Mouse (Mus musculus) left cerebral cortex, adult 2 months (tissue): Measurements from ENCODE around the gene Slc7a11. TPM values are rescaled to one million over a fixed set of nuclear protein-coding genes. Genes with fewer than 3 reads are reported as not detected.

Source experiments
- DNase-seq, 2 experiments: peaks; one replicate each; pipeline ENCODE4 v3.0.0; 2021 to 2022; ENCODE audit warnings: low spot score in 2 of 2, mixed read lengths in 1 of 2; ENCODE audit errors: extremely low spot score in 1 of 2
- H3K27ac ChIP-seq: fragments of 200-600 bp; 2 replicates; pipeline ENCODE4 v1.8.1; 2022
- H3K4me3 ChIP-seq: fragments of 200-600 bp; 2 replicates; pipeline ENCODE4 v1.8.1; 2022
- CTCF ChIP-seq: fragments of 200-600 bp; IDR thresholded peaks from 2 replicates; pipeline ENCODE4 v1.8.1; 2022; ENCODE audit warnings: antibody characterized with exemption, mild to moderate bottlenecking, moderate library complexity
- intact Hi-C: fragments of 180-260 bp; cut with DNase I; formaldehyde crosslinking; loops from one replicate; pipeline ENCODE4 v1.15.1; 2025
- total RNA-seq, 2 experiments: library from RNA; stranded (reverse); gene quantifications; 2 replicates each; pipeline ENCODE4 v1.2.3; 2021

Gene Slc7a11
- total RNA-seq, 2 experiments from 2014 or later, result 23.9 to 25.7 TPM

GRCm38 (mm10) chr3:50249598-50250300 is 193.7 kb downstream of the Slc7a11 start:
- Histone ChIP-seq H3K27ac (no peak overlapping the region), H3K4me3 (no peak overlapping the region)
- no peak for DNase-seq
- intact Hi-C loops, result no loop called here
- TF ChIP-seq CTCF, result no peak

GRCm38 (mm10) chr3:50235990-50236389 is 207.4 kb downstream of the Slc7a11 start:
- Histone ChIP-seq H3K27ac (no peak overlapping the region), H3K4me3 (no peak overlapping the region)
- TF ChIP-seq CTCF, result no peak
- intact Hi-C loops, result no loop called here
- no peak for DNase-seq

GRCm38 (mm10) chr3:50233144-50233543 is 210.3 kb downstream of the Slc7a11 start:
- intact Hi-C loops, result no loop called here
- Histone ChIP-seq H3K27ac (no peak overlapping the region), H3K4me3 (no peak overlapping the region)
- no peak for TF ChIP-seq CTCF
- DNase-seq, result no peak

GRCm38 (mm10) chr3:50224390-50225114 is 218.9 kb downstream of the Slc7a11 start:
- no peak for DNase-seq
- Histone ChIP-seq H3K4me3 (no peak overlapping the region), H3K27ac (no peak overlapping the region)
- TF ChIP-seq CTCF, result no peak
- intact Hi-C loops, result no loop called here

DNA sequence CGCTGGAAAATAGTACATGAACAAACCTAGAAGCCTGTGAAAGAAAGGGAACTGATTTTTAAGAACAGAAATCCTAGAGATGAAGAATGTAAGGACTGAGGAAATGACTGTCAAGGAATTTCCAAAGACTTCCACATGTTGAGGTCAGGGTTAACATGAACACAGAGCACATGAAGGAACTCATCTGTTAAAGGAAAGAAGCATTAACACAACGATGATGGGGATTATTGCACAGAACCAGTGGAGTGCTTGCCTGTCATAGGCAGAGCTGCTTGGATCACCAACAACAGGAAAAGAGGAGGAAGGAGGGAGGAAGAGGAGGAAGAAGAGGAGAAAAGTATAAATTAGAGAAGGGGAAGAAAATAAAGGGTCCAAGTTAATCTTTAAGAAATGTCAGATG is 223.0 kb downstream of the Slc7a11 start:
- DNase-seq, result no peak
- H3K27ac ChIP-seq, result no peak overlapping the region
- H3K4me3 ChIP-seq, result no peak overlapping the region
- intact Hi-C loops, result no loop called here
- no peak for TF ChIP-seq CTCF

GRCm38 (mm10) chr3:50186369-50186768 is 257.0 kb downstream of the Slc7a11 start:
- intact Hi-C loops, result no loop called here

DNA sequence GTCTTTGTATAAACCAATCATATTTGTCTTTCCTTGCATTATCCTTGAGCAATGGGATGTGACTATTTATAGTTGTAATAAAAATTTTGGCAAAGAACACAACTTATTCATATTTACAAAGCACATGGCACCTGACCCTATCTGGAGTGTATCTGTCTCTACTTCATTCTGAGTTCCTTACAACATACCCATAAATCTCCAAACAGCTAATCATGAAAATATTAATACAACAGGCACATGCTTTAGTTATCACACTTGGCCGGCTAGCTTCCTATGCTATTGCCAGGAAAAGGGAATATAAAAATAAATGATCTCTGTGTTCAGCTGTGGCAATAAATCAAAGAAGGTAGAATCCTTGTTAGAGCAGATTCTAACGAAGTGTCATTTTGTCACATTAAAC is 257.5 kb downstream of the Slc7a11 start:
- no peak for TF ChIP-seq CTCF
- intact Hi-C loops, result no loop called here
- no peak overlapping the region for H3K4me3 ChIP-seq
- no peak for DNase-seq
- H3K27ac ChIP-seq, result no peak overlapping the region

More at GRCm38 (mm10) chr3:50186369-50186768, 257.0 kb downstream of the Slc7a11 start:
- no peak overlapping the region for H3K27ac ChIP-seq
- no peak overlapping the region for H3K4me3 ChIP-seq
- TF ChIP-seq CTCF, result no peak
- no peak for DNase-seq

DNA sequence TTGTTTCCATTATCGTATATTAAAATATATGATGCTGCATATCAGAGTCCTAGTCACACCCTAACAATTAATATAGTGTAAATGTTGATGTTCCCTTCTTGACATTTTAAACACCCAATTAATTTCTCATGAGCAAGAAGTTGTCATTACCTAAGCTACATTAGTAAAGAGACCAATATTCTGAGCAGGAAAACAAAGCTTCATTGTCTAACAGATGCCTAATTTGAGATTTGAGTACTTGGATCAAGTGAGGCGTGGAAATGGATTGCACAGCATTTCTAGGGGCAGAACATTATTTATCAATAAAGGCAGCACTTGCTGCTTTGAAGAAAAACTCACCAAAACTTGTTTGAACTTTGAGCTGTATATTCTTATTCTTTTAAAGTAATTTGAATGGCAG is 282.7 kb downstream of the Slc7a11 start:
- TF ChIP-seq CTCF, result no peak
- intact Hi-C loops, result no loop called here
- no peak for DNase-seq
- H3K27ac ChIP-seq, result no peak overlapping the region
- no peak overlapping the region for H3K4me3 ChIP-seq

GRCm38 (mm10) chr3:50144144-50144543 is 299.3 kb downstream of the Slc7a11 start:
- no peak overlapping the region for H3K4me3 ChIP-seq
- intact Hi-C loops, result no loop called here
- no peak for DNase-seq
- TF ChIP-seq CTCF, result no peak
- H3K27ac ChIP-seq, result no peak overlapping the region

DNA sequence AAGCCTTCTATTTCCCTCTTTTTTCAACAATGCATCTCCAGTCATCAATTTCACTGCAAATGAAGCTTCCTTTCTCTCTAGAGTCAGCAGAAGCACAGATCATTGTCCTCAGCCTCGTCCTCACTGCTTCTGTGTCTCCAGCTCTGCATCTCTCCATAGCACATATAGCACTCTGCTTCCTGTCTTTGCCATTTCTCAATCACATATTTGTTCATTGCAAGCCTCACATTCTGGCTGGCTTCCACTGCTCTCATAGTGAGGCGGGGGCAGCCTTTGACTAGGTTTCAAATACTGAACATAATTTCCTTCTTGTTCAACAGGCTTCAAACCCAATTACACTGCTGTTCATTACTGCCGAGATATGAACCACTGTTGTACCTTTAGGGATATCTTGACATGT is 305.1 kb downstream of the Slc7a11 start:
- intact Hi-C loops, result no loop called here
- no peak for DNase-seq
- no peak for TF ChIP-seq CTCF
- no peak overlapping the region for H3K27ac ChIP-seq
- H3K4me3 ChIP-seq, result no peak overlapping the region

DNA sequence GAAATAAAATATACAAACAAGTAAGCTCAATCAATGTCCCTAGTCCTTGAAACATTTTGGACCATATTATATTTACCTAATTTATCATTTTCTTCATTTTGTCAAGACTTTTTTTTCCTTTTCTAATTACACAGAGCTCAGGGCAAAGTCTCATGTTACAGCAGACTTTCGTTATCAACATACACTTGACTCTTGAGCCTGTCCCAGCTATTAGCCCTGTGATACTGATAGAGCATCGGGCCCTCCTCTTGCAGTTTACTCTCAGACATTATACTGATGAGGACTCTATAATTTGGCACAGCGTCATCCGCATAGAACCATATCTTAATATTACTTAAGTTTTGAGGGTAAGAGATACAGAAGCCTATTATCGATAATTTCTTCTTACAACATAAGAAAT is 311.2 kb downstream of the Slc7a11 start:
- Histone ChIP-seq H3K27ac (no peak overlapping the region), H3K4me3 (no peak overlapping the region)
- intact Hi-C loops, result no loop called here
- DNase-seq, result no peak
- TF ChIP-seq CTCF, result no peak

- H3K27ac ChIP-seq, result no peak overlapping the region
- TF ChIP-seq CTCF, result no peak
- intact Hi-C loops, result no loop called here
- H3K4me3 ChIP-seq, result no peak overlapping the region
- DNase-seq, result no peak
Observed at GRCm38 (mm10) chr3:50130319-50130718, 313.1 kb downstream of the Slc7a11 start.

DNA sequence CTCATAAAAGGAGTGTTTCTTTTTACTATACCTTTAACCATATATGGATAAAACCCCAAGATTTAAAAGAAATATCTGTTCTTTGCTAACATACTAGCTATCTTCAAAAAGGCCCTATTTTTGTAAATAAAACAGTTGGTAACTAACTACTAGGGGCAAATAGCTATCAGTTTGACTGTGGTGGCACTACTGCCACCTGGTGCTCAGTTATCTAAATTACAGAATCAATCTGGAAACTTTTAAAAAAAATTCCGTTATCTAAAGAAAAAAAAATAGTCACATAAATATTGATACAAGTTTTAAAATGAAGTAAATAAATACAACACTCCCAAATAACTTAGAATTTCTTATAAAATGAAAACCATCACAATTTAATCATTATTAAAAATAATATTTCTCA is 322.4 kb downstream of the Slc7a11 start:
- intact Hi-C loops, result loop anchor here (5.0 kb wide), 2 partner anchors 181 to 1029 kb away; no protein-coding TSS in a partner anchor
- no peak overlapping the region for H3K4me3 ChIP-seq
- peak; percentile 69 for TF ChIP-seq CTCF
- no peak for DNase-seq
- H3K27ac ChIP-seq, result no peak overlapping the region
